Mouse (Mus musculus) ES-E14 (cell line): Measurements from ENCODE around the gene Nars2. TPM values are rescaled to one million over a fixed set of nuclear protein-coding genes. Genes with fewer than 3 reads are reported as not detected.

Experiments
- DNase-seq: peaks from one replicate; pipeline ENCODE4 v3.0.0-alpha.2; 2013; ENCODE audit warnings: low read depth, low spot score
- H3K27ac ChIP-seq: 2 replicates; pipeline ENCODE4 v1.5.1; 2012; ENCODE audit warnings: low read depth, mild to moderate bottlenecking, low read length, moderate library complexity, mixed read lengths; ENCODE audit not compliant: poor library complexity, insufficient read depth, severe bottlenecking
- H3K36me3 ChIP-seq: 2 replicates; pipeline ENCODE4 v1.6.1; 2012; ENCODE audit warnings: mild to moderate bottlenecking, low read length, moderate library complexity, mixed read lengths; ENCODE audit not compliant: control insufficient read depth, poor library complexity, insufficient read depth, severe bottlenecking
- H3K4me1 ChIP-seq, 2 experiments: fragments of 150-350 bp in 1 of 2; sonication (generic) in 1 of 2; 2 replicates each; pipeline ENCODE4 v1.6.1; 2012; ENCODE audit warnings: low read length in 2 of 2, mild to moderate bottlenecking in 1 of 2, mixed read lengths in 1 of 2; ENCODE audit not compliant: control insufficient read depth in 2 of 2, insufficient read depth in 2 of 2, poor library complexity in 1 of 2
- H3K4me3 ChIP-seq, 2 experiments: fragments of 150-350 bp in 1 of 2; sonication (generic) in 1 of 2; 2 replicates each; pipeline ENCODE4 v1.5.1; 2012; ENCODE audit warnings: low read length in 2 of 2, low read depth in 1 of 2, mild to moderate bottlenecking in 1 of 2, mixed read lengths in 1 of 2; ENCODE audit not compliant: insufficient read depth in 1 of 2, poor library complexity in 1 of 2, severe bottlenecking in 1 of 2
- H3K9ac ChIP-seq: 2 replicates; pipeline ENCODE4 v1.6.1; 2012; ENCODE audit warnings: low read depth, mild to moderate bottlenecking, low read length, mixed read lengths; ENCODE audit not compliant: poor library complexity, insufficient read depth, severe bottlenecking
- H3K9me3 ChIP-seq: fragments of 150-350 bp; sonication (generic); 2 replicates; pipeline ENCODE4 v1.6.1; 2012; ENCODE audit warnings: low read depth, mild to moderate bottlenecking, low read length; ENCODE audit not compliant: control insufficient read depth, insufficient read depth
- CHD2 ChIP-seq: IDR thresholded peaks from 2 replicates; pipeline ENCODE4 v1.6.1; 2014; ENCODE audit warnings: mild to moderate bottlenecking, low read depth, low read length, inconsistent platforms
- HCFC1 ChIP-seq: IDR thresholded peaks from 2 replicates; pipeline ENCODE4 v1.6.1; 2012; ENCODE audit warnings: low read length, inconsistent platforms, borderline replicate concordance; ENCODE audit not compliant: insufficient read depth
- MAFK ChIP-seq: IDR thresholded peaks from 2 replicates; pipeline ENCODE4 v1.6.1; 2014; ENCODE audit warnings: mild to moderate bottlenecking, low read depth, low read length, inconsistent platforms; ENCODE audit not compliant: insufficient read depth
- ZC3H11A ChIP-seq: IDR thresholded peaks from 2 replicates; pipeline ENCODE4 v1.6.1; 2012; ENCODE audit warnings: low read depth, mild to moderate bottlenecking, inconsistent platforms, low read length, borderline replicate concordance
- ZNF384 ChIP-seq: IDR thresholded peaks from 2 replicates; pipeline ENCODE4 v1.6.1; 2012; ENCODE audit warnings: low read depth, low read length, inconsistent platforms
- in situ Hi-C, 2 experiments: fragments of 600-800 bp; cut with MboI; formaldehyde crosslinking; loops; one replicate each; pipeline ENCODE4 v1.15.1; 2025; ENCODE audit warnings: low sequenced_read_pairs in 2 of 2, inconsistent platforms in 1 of 2; ENCODE audit not compliant: unreplicated experiment in 2 of 2
- total RNA-seq: library from RNA; depleted of rRNA; stranded (reverse); fragments of 300-350 nt; gene quantifications from 2 replicates; pipeline ENCODE4 v1.2.3, GENCODE M21; 2012

Gene Nars2
- total RNA-seq, 1 experiment = 9.0 TPM

DNA sequence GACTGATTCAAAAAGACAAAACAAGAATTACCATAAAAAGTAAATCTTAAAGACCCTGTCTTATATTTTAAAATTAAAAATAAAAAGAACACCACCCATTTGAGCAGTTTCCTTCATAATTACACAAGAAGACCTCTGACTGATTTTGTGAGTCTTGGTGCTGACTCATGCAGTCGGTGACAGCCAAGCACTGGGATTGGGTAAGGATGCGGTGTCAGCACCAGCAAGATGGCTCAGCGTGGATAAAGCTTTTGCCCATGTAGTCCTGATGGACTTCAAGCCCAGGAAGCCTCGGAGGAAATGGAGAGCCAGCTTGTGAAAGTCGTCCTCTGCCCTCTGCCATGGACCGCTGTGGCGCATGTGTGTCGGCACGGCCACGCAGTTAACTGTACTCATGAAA lies 77.8 kb downstream of the Nars2 start:
- no peak overlapping the region for H3K4me3 ChIP-seq
- H3K36me3 ChIP-seq = peaks cover 2% of the 10 kb centered on the region; the same call in 1 of the 2 replicates
- no peak overlapping the region for H3K27ac ChIP-seq
- no peak for DNase-seq
- H3K9ac ChIP-seq = no peak overlapping the region
- no peaks in the 10 kb centered on the region for H3K4me1 ChIP-seq
- no peaks in the 10 kb centered on the region for H3K9me3 ChIP-seq
- in situ Hi-C loops = no loop called here
- TF ChIP-seq CHD2 (no peak), MAFK (no peak), HCFC1 (no peak), ZNF384 (no peak), ZC3H11A (no peak)

DNA sequence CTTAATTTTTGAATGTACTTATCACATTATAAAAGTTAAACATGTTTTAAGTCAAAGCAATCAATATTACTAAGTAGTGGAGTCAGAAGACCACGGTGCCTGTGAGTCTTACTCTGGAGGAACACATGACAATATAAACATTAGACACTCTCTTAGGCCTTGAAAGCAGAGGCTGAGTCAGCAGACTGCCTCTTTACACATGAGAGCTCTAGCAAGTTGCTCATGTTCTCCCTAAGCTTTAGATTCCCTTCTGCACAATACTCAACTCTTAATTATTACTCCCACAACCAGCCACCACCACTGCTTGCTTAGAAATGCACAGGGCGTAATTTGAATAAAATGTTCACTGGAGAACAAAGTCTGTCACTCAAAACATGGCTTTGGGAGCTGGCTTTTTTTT lies 81.1 kb downstream of the Nars2 start:
- in situ Hi-C loops = no loop called here

DNA sequence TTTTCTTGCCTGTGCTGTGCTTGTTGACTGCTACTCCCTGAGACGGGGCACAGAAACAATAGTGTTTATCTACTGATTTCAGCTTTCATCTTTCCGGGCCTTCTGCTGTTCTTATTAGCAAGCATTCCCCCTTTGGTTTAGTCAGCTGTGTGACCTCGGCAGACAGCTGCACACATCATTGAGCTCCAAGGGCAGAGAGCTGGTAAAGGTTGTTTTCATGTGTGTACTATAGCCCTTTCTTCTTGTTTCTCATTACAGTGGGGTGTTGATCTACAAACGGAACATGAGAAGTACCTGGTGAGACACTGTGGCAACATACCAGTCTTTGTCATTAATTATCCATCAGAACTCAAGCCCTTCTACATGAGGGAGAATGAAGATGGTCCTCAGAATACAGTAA lies 88.3 kb downstream of the Nars2 start:
- in situ Hi-C loops = no loop called here
- no peak overlapping the region for H3K4me3 ChIP-seq

More for the DNA sequence above, 81.1 kb downstream of the Nars2 start:
- H3K9ac ChIP-seq = no peak overlapping the region
- DNase-seq = no peak
- H3K27ac ChIP-seq = no peak overlapping the region
- H3K9me3 ChIP-seq = no peaks in the 10 kb centered on the region
- no peak overlapping the region for H3K4me3 ChIP-seq
- H3K4me1 ChIP-seq = no peaks in the 10 kb centered on the region
- no peak for TF ChIP-seq ZC3H11A
- no peak for TF ChIP-seq MAFK
- no peak for TF ChIP-seq CHD2
- TF ChIP-seq HCFC1 = no peak
- no peak for TF ChIP-seq ZNF384
- no peaks in the 10 kb centered on the region; the same call in 1 of the 2 replicates for H3K36me3 ChIP-seq

DNA sequence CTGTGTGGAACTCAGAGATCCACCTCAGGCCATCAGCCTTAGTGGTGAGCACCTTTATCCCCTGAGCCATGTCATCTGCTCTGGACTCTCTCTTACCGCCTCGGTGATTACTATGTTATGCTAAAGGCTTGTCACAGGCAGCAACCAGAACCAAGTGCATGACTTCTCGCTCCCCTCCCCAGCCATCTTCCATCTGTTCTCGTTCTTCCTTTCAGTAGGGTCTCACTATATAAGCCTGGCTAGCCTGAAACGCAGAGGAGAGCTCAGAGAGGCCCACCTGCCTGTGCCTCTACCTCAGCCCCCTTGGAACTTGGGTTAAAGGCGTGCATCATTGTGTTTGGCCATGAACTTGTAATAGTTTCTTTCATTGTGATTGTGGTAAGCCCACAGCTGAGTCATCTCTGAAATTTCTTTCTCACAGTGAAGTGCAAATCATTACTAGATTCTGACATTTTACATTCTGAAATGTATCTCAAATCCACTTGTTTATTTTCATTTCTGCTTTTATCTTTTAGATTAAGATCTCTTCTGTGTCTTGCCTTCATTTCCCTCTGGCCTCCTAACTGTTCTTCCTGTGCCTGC lies 90.7 kb downstream of the Nars2 start:
- Histone ChIP-seq H3K27ac (no peak overlapping the region), H3K9me3 (no peaks in the 10 kb centered on the region)
- no peak for DNase-seq

More for the DNA sequence above, 88.3 kb downstream of the Nars2 start:
- 0 out of 4 replicates have a peak, but pooled peaks cover 0 to 2% of the 10 kb centered on the region in 2 experiments for H3K4me1 ChIP-seq
- no peak overlapping the region for H3K27ac ChIP-seq
- no peak for DNase-seq
- H3K9ac ChIP-seq = no peak overlapping the region
- TF ChIP-seq ZC3H11A (no peak), ZNF384 (no peak), CHD2 (no peak), HCFC1 (no peak), MAFK (no peak)
- peaks cover 3% of the 10 kb centered on the region for H3K36me3 ChIP-seq
- no peaks in the 10 kb centered on the region for H3K9me3 ChIP-seq

DNA sequence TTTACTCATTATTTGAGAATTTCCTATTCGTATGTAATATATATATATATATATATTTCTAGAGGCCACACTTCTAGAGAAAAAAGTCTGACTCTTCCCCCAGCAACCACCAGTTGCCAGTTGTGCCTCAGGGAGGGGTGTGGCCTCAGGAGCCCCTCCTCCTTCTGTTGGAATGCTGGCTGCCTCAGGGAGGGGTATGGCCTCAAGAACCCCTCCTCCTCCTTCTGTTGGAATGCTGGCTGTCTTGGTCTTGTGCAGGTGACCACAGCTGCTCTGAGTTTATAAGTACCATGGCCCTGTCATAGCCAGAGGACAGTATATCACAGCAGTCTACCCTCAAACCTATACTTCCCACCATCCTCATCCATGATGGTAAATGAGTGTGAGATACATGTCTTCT lies 91.7 kb downstream of the Nars2 start:
- Histone ChIP-seq H3K9ac (no peak overlapping the region), H3K9me3 (no peaks in the 10 kb centered on the region), H3K36me3 (peaks cover 3% of the 10 kb centered on the region), H3K27ac (no peak overlapping the region), H3K4me3 (no peak overlapping the region), H3K4me1 (0 out of 4 replicates have a peak, but pooled peaks cover 0 to 2% of the 10 kb centered on the region in 2 experiments)
- DNase-seq = peak; percentile 65
- TF ChIP-seq CHD2 = no peak
- TF ChIP-seq MAFK = no peak
- no peak for TF ChIP-seq ZNF384
- TF ChIP-seq ZC3H11A = no peak
- no peak for TF ChIP-seq HCFC1
- in situ Hi-C loops = no loop called here

More for the DNA sequence above, 90.7 kb downstream of the Nars2 start:
- Histone ChIP-seq H3K4me3 (no peak overlapping the region), H3K4me1 (0 out of 4 replicates have a peak, but pooled peaks cover 0 to 2% of the 10 kb centered on the region in 2 experiments), H3K36me3 (peaks cover 3% of the 10 kb centered on the region), H3K9ac (no peak overlapping the region)
- in situ Hi-C loops = no loop called here
- no peak for TF ChIP-seq ZNF384
